Mouse (Mus musculus): ENCODE results near the gene Plk5.

- TF ChIP-seq TCF12 (IDR thresholded peaks at IDR 0.05; ENCODE audit: insufficient read depth, poor library complexity, severe bottlenecking) (no peak), POLR2A (IDR thresholded peaks at IDR 0.05; ENCODE audit: insufficient read length, low read depth) (no peak), POLR2AphosphoS2 (IDR thresholded peaks at IDR 0.05; ENCODE audit: insufficient read length, low read depth) (no peak), USF1 (IDR thresholded peaks at IDR 0.05; ENCODE audit: low read depth) (no peak), E2F4 (IDR thresholded peaks at IDR 0.05; ENCODE audit: insufficient read depth) (no peak), MAX (IDR thresholded peaks at IDR 0.05; ENCODE audit: low read depth) (no peak), MYOD1 (IDR thresholded peaks at IDR 0.05; ENCODE audit: control insufficient read depth in 1 of 3, insufficient read length in 2 of 3, low read depth in 2 of 3) (no peak), CEBPB (IDR thresholded peaks at IDR 0.05; ENCODE audit: insufficient read depth, poor library complexity, severe bottlenecking) (no peak), REST (IDR thresholded peaks at IDR 0.05; ENCODE audit: insufficient read depth, insufficient read length) (no peak), MYOG (IDR thresholded peaks at IDR 0.05; ENCODE audit: control insufficient read depth in 1 of 3, insufficient read depth in 1 of 3, insufficient read length in 2 of 3, low read depth in 2 of 3) (no peak), SRF (IDR thresholded peaks at IDR 0.05; ENCODE audit: control insufficient read depth, insufficient read length, low read depth) (no peak)
These were observed 56.6 kb downstream of the Plk5 start for GRCm38 (mm10) chr10:80412656-80413541.

All from myocyte (in vitro differentiated cells).